Mouse (Mus musculus) adrenal gland, postnatal 25 days (tissue): Measurements from ENCODE around the gene Tspoap1. TPM values are rescaled to one million over a fixed set of nuclear protein-coding genes. Genes with fewer than 3 reads are reported as not detected.

ENCODE experiments used
- DNase-seq: peaks from one replicate; pipeline ENCODE4 v3.0.0; 2021; ENCODE audit warnings: mixed read lengths
- long read RNA-seq: library from polyadenylated mRNA; stranded (forward); transcript quantifications from one replicate; pipeline ENCODE4 v2.0.0, GENCODE M21; 2021
- total RNA-seq: library from RNA; stranded (reverse); gene quantifications from 2 replicates; pipeline ENCODE4 v1.2.3, GENCODE M21; 2021

Tspoap1 gene
- 7.4 and 9.4 TPM in 2 replicates for total RNA-seq
- long read RNA-seq, partial matches to known transcripts, result 1 of 3 reads
- long read RNA-seq, other reads (novel, unspliced or antisense), result 2 of 3 reads

DNA sequence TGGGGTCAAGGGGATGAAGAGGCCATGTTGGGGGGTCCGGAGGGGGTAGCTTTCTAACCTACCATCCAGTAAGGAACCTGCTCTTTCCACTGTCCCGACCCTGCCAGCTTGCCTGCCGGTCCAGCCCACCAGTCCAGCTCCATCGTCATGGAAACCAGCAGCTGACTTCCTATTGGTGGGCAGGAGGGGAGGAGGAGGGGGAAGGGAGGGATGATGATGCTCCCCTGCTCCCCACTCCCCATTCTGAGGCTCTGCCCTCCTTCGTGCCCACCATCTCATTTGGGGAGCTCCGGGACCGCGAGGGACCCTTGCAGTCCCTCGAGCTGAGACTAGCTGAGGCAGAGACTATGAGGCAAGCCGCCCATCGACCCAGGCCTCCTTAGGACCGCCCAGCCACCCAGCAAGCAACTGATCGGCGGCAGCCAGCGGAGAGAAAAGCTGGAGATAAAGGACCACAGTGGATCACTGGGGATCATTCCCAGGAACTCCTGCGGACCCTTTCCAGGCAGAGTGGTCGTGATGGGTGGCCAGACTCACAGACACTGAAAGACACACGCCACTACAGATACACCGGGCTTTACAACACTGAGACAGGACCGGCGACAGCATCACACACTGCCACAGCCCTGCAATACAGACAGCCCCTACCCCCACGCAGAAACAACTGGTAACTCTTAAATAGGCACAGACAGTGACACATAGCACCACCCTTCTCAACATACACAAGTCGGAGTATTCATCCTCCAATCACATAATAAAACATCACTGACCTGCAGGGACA is at the start of gene Tspoap1:
Gene Tspoap1 (plus strand): TSS at position 241 of the 781 bp plus-strand sequence.
- DNase-seq, result no peak

DNA sequence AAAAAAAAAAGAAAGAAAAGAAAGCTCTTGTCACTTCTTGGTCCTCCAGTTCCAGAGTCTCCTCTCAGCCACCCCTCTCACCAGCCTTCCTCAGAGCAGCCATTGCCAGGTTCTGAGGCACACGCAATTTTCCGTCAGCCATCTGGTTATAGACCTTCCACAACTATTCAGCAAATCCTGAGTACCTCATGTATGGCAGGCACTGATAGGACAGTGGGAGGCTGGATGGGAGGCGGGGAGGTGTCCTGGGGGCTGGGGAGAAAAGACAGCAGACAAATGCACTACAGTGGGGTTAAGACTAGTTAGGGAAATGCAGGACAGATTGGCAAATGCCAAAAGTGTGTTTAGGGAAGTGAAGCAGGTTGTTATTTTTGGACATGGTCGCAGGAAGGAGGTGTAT is 48.2 kb upstream of the Tspoap1 start:
- DNase-seq, result no peak

DNA sequence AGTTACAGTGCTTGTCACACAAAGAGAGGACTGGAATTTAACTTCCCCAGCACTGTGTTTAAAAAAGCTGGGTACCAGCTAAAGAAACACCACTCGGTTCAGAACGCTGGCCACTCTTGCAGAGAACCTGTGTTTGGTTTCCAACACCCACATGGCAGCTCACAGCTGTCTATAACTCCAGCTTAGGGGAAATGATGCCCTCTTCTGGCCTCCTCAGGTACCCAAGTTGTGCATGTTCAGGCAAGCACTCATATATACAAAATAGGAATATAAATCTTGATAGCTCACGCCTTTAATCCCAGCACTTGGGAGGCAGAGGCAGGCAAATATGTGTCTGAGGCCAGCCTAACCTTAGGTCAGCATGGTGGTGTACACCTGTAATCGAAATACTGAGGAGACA is 44.3 kb upstream of the Tspoap1 start:
- no peak for DNase-seq

DNA sequence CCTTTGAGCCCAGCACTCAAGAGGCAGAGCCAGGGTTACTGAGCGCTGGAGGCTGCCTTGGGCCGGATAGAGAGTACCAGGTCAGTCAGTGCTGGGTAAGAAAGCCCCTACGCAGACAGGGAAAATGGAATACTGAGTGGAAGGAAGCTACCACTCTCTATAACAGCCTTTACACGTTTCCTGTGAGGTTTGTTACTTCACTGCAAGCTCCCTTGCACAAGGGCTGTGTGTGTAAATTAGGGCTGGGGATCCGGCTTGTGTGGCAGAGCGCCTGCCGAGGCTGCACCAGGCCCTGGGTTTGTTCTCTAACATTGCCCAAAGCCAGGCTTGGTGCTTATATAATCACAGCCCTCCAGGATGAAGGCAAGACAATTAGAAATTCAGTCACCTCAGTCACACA is 40.8 kb upstream of the Tspoap1 start:
- no peak for DNase-seq

DNA sequence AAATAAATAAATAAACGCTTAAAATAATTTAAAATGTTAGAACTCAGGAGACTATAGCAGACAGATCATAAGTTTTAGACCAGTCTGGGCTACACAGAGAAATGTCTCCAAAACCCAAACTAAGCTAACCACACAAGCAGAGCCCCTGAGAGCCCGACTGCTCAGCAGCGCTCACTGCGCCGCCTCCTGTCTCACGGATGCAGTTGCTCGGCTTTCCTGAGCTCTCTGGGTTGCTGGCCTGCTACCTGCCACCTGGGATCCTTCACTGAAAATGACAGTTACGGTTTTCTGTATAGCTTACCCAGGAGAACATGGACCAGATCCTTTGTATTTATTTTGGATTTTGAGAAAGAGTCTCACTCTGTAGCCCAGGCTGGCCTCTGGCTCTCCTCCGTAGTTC is 40.0 kb upstream of the Tspoap1 start:
- DNase-seq, result no peak

DNA sequence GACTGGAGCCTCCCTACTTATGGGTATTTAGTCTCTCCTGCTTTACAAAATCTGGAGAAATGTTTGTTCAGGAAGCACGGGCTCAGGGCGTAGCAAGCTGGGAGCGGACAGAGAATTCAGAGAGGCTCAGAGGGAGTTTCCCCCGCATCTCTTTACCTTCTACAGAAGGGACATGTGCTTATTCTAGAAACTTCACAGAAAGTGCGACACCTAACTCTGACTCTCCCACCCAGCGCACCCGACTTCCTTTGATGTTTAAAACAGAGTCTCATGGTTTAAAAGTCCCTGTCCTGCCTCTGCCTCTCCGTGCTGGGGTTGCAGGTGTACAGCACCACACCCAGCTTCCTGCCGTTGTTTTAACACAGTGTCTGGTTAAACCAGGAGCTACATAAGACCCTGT is 39.5 kb upstream of the Tspoap1 start:
- DNase-seq, result no peak

DNA sequence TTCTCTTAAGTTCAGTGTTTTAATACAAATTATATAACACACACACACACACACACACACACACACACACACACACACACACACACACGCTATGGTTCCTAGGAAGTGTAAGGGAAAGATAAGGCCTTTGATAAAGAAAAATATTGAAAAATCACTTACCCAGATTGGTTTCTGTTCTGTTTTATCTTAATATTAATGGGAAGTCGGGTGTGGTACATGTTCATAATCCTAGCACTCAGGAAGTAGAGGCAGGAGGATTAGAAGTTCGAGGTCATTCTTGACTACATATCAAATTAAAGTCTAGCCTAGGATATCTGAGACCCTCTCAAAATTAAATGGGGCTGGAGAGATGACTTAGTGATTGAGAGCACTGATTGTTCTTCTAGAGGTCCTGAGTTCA is 38.2 kb upstream of the Tspoap1 start:
- no peak for DNase-seq

DNA sequence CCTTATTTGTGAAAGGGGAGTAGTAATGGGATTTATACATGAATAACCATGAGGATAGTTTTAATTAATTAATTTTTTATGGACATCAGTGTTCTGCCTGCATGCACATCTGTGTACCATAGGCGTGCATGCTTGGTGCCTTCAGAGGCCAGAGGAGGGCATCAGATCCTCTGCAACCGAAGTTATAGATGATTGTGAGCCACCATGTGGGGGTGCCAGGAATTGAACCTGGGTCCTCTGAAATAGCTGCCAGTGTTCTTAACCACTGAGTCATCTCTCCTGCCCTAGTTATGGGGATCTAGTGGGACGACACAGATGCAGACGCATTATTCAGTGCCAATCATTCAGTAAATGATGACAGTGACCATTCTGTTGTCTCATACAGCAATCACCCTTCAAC is 37.5 kb upstream of the Tspoap1 start:
- no peak for DNase-seq

DNA sequence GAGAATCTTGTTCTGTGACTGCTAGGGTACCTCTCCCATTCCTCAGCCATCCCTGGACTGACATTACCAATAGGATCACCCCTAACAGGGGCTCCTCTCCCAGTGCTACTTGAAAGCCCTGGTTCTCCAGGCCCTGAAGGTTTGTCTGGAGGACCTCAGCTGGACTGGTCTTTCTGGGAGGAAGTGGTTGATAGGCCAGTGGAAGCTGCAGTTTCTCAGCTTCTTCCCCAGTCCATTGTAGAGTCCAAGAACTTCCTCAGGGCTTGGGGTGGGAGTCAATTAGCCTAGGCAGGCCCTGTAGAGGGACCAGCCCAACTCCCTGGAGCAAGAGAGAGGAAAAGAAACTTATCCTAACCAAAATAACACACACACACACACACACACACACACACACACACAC is 34.8 kb upstream of the Tspoap1 start:
- DNase-seq, result no peak

DNA sequence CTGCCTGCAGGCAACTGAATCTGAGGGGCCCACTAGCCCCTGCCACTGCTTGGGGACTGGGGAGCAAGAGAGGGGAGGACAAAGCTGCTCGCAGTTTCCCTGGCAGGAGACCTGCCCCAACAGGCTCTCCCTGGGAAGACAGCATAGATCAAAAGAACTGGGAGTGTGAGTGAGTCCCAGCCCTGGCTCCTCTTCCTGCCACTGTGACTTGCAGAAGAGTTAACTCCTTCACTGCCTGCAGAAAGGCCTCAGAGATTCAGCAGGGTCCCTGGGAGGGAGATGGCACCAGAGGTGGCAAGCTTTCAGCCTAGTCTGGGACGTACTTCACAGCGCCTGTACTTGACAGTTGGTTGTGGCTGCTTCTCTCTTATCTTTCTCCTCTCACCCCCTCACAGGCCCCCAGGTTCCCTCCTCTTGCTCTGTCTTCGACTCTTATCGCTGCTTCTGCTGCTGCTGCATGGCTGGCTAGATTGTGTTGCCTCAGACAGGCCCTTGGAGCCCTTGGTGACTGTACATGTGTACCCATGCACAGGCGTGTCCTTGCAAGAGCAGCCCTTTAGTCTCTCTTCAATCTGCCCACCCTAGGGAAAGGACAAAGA is 34.3 kb upstream of the Tspoap1 start:
- no peak for DNase-seq

DNA sequence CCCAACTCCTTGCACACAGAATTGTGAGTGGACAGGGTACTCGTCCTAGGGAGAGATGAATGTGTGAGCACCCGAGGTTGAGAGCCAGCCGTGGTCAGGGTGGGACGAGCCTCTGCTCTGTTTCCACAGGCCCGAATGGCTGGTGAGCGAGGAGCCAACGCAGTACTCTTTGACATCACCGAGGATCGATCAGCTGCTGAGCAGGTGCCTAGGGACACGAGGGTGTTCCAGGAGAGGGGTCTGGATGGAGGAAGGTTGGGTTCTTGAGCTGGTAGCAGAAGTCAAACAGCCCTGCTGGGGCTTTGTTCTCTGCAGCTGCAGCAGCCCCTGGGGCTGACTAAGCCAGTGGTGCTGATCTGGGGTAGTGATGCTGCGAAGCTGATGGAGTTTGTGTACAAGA is 33.3 kb upstream of the Tspoap1 start:
- no peak for DNase-seq

DNA sequence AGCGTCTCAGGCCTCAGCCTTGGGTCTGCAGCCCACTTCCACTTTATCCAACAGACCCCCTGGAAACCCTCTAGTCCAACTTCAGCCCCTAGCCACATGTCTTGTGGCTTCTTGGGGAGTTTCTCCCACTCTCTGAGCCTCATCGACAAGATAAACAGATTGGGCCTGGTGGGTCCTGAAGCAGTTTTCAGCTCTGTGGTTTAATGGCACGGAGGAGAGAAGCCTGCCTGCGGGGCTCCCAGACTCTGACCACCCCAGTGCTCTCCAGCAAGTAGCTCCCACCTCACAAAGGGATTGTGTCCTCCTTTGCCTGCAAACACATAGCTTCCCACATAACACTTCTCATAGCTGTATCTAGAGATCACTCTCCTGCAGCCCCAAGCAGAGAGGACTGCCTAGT is 32.9 kb upstream of the Tspoap1 start:
- no peak for DNase-seq

DNA sequence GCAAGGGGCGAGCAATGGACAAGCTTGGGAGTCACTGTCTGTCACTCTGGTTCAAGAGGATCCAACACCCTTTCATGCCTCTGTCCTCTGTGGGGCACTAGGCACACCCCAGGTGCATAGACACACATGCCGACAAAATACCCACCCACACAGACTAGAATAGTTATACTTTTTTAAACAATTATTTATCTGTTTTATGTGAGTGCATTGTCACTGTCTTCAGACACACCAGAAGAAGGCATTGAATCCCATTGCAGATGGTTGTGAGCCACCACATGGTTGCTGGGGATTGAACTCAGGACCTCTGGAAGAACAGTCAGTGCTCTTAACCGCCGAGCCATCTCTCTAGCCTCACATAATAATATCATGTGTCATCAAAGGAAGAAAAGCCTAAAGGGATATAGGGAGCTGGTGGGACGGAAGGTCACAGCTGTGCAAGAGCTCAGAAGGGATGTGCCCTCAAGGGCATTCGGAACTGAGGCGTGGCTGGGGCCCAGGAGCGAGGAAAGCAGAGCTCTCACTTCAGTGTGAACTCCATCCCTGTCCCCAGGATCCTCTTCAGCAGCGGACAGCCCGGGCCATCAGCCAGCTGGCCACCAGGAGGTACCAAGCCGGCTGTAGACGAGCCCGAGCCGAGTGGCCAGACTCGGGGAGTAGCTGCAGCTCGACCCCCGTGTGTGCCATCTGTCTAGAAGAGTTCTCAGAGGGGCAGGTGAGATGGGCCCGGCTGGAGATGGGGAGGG is 31.3 kb upstream of the Tspoap1 start:
- DNase-seq, result no peak

DNA sequence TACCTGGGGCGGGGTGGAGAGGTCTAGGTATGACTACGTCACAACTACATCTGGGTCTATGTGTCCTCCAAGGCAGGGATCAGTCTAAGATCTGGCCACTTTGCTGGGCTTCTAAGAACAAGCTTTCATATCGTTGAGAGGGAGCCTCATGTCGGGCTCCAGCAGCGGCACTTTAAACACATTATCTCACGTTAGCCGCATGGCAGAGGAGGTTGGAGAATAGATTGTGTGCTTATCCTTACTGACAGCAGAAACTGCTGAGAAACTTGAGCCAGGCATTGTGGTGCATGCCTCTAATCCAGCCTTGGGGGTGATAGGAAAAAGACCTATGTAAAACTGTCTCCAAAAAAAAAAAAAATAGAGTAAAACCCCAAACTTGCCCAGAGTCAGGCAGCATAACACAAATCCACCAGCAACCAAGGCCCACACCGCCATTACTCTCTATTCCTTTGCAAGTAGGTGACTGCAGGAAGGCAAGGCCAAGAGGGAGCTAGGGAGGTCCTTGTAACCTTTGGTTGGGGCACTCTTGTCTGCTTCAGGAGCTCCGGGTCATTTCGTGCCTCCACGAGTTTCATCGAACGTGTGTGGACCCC is 30.7 kb upstream of the Tspoap1 start:
- DNase-seq, result no peak

DNA sequence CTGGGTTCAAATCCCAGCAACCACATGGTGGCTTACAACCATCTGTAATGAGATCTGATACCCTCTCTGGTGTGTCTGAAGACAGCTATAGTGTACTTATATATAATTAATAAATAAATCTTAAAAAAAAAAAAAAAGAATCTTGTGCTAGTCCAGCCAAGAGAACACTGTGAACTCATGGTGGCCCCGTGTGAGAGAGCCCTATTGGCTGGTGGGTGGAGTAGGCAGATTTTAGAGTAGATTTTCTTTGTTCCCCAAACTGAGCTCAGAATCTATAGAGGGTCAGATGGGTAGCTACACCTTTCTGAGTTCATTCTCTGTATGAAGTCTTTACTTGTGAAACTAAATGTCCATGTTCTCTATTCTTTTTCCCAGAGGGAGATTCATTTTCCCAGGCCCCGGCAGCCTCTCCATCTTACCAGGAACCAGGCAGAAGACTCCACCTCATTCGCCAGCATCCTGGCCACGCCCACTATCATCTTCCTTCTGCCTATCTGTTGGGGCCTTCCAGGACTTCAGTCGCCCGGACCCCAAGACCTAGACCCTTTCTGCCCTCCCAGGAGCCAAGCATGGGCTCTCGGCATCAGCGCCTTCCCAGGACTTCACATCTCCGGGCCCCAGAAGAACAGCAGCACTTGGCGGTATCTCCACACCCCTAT is 29.6 kb upstream of the Tspoap1 start:
- DNase-seq, result no peak

DNA sequence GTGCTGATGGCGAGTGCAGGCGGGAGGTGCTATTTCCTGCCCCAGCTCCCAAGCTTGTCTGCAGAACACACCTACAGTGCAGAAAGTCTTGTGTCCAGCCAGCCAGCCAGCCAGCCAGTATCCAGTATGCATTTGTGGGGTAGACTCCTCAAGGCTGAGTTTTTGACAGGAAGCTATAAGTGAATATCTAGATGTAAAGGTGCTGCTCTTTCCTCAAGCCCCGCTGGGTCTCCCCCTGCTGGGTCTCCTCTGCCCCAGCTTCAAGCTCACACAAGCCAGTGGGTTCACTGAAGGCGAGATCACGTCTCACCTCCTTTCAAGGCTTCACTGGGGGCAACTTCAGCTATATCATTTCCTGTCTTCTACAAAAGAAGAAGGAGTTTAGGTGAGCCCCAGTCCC is 26.0 kb upstream of the Tspoap1 start:
- no peak for DNase-seq

DNA sequence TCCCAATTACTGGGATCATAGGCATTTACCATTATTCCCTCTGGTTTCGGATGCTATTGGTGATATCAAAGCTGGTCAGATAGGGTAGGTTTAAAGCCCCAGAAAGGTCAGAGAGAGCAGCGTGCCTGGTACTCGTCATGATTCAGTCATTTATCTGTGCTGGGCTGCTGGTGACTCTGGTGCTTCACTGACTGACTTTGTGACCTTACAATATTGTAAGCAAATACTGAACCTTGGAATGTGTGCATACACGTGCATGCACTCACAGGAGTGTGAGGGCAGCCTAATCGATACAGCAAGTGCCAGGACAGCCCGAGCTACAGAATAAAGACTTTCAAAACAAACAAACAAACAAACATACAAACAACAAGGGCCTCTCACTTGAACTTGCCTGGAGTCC is 24.6 kb upstream of the Tspoap1 start:
- no peak for DNase-seq

DNA sequence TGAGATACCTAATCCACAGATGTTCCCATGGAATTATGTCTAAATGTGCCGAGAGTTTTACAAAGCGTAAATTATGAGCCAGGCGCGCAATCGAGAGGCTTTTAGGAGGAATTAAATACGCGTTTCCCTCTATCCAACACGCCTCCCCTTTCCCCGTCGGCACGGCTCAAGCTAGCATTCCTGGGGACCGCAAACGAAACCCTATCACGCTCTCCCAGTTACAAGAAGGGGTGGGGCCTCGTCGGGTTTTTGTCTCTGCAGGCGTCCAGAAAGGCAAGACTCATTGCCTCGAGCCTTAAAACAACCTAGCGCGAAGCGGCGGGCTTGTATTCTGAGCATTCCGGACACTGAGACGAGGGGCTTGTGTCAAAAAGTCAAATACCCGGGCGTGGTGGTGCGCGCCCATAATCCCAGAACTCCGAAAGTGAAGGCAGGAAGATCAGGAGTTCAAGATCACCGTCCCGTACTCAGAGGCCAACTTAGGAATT is 23.6 kb upstream of the Tspoap1 start:
- DNase-seq, result peak; percentile 56

DNA sequence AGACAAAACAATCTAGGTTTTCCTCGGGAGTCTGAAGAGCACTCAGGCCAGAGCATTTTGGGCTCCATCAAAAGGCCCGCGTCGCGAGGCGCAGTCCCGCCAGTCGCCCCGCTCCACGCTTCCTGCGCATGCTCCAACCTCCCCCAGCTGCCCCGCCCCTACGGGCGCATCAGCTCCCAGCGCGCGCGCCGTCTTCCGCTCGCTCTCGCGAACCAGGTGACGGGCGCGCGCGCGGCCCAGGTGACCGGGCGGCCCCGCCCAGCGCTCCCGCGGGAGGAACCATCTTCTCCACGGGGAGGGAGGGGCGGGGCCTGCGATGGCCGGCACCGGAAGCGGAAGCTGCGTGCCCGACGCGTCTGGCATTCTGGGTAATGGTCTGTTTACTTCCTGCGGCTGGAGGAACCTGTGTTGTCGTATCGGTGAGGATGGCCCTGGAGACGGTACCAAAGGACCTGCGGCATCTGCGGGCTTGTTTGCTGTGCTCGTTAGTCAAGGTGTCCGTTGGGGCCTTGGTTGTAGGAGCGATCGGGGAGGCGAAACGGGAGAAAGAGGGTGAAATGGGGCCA is 23.1 kb upstream of the Tspoap1 start, which contains the start of gene Supt4a:
Gene Supt4a (plus strand): TSS at position 378 of the 566 bp plus-strand sequence.
- peak; percentile 98 for DNase-seq

DNA sequence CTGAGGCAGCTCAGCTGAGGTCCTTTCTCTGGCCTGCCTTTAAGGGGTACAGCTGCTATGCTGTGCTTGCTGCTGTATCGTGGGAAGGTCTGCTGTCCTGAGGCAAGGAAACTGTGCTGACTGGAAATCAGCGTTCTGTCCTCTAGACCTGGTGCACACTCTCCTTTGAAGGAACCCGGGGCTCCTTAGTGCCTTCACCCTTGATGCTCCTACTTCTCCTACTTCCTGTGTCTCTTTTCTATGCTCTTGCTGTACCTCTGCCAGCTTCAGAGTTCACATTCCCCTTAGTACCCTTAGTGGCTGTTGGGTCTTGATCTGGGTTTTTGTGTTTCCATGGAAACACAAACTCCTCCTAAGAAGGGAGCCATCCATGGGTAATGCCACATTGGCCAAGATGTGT is 16.6 kb upstream of the Tspoap1 start:
- DNase-seq, result no peak

DNA sequence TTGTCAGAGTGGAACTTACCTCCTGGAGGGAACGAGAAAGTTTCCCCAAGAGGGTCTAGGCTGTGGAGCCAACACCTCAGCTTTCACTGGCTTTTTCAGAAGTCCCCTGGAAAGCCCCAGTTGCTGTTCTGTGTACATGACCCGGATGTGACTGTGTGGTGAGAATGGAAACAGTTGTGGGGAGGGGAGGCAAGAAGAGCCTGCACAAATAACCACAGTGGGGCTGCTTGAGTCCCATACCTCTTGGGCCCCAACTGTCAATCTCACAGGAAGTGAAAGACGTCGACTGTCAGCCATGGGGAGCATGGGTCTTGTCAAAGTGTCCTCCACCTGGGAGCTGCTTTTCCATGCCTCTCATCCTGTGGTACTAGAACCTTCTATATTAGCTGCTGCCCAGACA is 15.4 kb upstream of the Tspoap1 start:
- no peak for DNase-seq
